Mouse (Mus musculus) left cerebral cortex, adult 18-20 months (tissue): ENCODE data around the gene Klhl40. TPM values are rescaled to one million over a fixed set of nuclear protein-coding genes. Genes with fewer than 3 reads are reported as not detected.

Experiments used
- DNase-seq, 2 experiments: peaks; one replicate each; pipeline ENCODE4 v3.0.0; 2021 to 2022; ENCODE audit warnings: low spot score in 2 of 2, mixed read lengths in 1 of 2
- total RNA-seq, 2 experiments: library from RNA; stranded (reverse); gene quantifications; 2 replicates each; pipeline ENCODE4 v1.2.3; 2021

Gene Klhl40
- total RNA-seq, 2 experiments from 2014 or later: 6.2 to 7.2 TPM

DNA sequence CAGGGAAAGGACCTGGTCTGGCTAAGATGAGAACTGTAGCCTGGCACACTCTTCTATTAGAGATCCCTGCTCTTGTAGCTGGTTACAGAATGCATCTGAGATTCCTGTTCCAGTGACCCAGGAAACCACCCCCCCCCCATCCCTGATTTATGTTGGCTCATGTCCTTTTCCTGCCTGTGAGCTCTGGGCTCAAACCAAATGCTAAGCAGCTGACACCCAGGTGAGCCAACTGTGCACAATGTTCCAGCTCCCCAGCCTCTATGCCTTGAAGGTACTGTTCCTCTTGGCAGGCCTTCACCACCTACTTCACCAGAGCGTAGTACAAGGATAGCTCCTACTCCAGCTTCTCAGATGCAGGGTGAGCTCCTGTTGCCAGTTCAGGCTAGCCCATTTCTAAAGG, 45.6 kb downstream of the Klhl40 start:
- DNase-seq: no peak

DNA sequence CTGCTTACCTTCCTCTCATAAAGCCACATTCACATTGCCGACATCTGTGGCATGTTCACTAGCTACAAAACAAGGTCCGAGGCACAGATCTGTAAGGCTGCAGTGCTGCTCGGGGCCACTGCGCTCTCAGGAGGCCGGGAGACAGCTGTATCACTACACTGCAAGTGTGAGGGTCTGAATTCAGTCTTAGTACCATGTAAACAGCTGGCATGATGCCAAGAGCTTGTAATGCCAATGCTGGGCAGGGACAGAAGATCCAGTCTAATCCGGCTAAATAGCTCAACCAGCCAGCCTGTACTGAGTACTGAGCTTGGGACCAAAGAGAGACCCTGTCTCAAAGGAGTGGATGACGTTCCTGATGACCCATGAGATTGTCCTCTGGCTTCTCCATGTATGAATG, 46.6 kb downstream of the Klhl40 start:
- no peak for DNase-seq

DNA sequence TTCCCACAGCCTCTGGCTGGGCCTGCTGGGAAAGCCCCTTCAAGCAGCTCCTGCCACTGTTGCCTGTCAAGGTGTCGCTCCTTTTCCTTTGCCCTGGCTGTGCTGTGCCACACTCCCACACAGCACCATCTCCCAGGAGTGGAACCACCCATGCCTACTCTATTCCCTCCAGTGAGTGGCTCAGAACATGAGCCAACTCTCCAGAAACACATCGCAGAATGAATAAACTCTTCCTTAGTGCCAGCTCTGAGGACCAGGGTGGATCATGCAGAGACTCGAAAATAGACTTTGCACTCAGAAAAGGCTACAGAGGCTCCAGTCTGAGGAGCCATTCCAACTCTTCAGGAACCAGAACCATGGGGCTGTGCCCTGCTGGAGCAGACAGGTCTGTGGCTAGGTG, 48.9 kb downstream of the Klhl40 start:
- DNase-seq: peak; percentile 48 to 58

DNA sequence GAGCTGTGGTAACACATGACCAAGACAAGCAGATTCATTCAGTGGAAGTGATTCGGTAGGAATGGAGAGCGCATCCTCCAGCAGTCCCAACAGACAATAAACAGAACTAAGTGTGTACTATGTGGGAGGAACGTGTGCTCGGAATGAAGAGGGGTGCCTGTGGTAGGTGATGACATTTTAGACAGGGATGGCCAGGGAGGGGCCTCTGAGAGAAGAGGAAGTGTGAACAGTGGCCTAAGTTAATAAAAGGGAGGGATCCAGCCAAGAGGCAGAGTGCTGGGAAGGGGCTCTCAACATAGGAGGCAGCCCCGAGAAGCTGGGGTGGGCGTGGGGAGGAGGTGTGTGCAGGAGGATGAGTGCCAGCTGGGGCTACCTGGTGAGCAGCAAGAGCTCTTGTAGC, 50.9 kb downstream of the Klhl40 start:
- DNase-seq: no peak

DNA sequence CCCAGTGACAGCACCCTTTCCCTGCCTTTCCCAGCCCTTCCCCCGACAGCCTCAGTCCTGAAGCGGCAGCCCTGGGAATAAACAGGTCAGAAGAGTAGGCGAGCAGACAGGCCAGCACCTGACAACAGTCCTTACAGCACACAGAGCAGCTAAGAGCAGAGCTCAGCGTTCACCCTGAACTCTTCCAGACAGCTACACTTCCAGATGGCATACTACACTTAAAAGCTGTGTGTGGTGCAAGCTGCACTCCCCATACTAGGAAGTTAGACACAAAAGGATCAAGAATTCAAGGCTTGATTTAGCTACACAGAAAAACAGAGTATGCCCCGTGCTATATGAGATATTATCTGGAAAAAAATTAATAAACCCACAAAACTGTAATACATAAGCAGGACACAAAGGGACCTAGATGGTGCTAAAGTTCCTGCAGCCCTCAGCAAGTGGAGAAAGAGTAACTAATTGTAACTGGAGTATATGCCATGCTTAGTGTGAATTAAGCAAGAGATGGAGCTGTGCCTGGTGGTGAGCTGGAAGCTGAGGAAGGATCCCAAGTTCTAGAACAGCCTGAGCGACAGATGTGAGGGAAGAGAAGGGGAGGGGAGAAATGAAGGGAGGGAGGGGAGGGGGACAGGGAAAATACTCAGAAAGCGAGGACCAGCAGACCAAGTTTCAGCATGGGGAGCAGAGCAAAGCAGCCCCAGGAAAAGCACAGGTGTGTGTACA, 52.0 kb downstream of the Klhl40 start:
- DNase-seq: no peak

DNA sequence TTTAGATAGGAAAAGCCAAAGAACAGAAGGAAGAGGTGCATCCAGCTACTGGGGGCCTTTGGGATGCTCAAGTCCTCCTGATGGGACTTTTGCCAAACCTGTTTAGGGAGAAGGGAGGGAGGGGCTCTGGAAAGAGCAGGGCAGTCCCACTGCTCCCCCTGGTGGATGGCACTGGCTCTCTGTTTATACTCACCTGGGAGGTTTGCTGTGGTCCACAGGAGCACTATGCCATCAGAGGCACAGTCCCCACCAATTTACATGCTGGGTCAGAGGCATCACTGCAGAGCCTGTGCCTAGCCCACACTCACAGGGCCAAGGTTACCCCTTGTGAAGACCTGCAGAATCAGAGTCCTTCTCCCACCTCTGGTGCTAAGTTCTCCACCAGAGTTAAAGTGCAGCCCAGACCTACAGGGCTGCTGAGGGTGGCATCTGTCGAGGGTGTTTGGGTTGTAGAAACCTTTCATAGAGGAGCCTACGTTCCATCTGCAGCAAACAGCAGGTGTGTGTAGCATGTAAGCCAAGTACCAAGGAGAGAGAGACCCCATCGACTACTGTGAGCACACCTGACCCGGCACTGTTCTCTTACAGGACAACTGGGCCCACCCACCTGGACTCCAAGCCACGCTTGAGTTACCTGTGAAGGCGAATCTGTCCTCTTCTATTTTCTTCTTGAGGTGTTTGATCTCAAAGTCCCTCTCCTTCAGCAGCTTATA, 53.0 kb downstream of the Klhl40 start:
- DNase-seq: peak; percentile 52 to 65

DNA sequence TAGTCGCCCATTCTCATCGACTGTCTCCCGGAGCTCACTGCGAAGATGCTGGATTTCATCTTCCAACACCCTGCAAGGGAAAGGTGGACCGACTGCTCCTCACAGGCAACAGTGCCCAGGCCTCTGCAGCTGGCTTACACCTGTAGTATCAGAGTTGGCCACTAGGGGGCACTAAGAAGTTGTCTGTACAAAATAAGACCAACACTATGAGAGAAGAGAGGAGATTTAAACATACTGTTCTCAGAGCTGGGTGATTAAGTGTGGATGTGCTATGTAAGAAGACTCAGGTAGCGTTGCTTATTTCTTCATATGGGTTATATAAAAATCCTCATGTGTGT, 53.5 kb downstream of the Klhl40 start:
- DNase-seq: peak; percentile 87 to 95

Other genes with a start within 250 kb of the Klhl40 start
- gene Lyzl4, start 135.5 kb upstream of the Klhl40 start, total RNA-seq: 1 to 10 TPM; 1.4 to 1.8 TPM
- gene Vipr1, start 134.9 kb upstream of the Klhl40 start, total RNA-seq: 10 to 100 TPM; 22.1 to 35.8 TPM
- gene Sec22c, start 72.1 kb upstream of the Klhl40 start, total RNA-seq: 10 to 100 TPM; 28.9 to 29.4 TPM
- 10 to 100 TPM; 73.2 to 83.3 TPM for gene Ss18l2, start 67.3 kb upstream of the Klhl40 start, total RNA-seq
- 100 to 1,000 TPM; 103 to 112 TPM for gene Nktr, start 58.4 kb upstream of the Klhl40 start, total RNA-seq
- gene Zfp651, start 18.3 kb upstream of the Klhl40 start, total RNA-seq: 100 to 1,000 TPM; 104 to 106 TPM
- gene Hhatl, start 14.9 kb downstream of the Klhl40 start, total RNA-seq: 10 to 100 TPM; 15.4 to 25.0 TPM
- 1 to 10 TPM; 5.1 to 6.1 TPM for gene Ccdc13, start 61.9 kb downstream of the Klhl40 start, total RNA-seq
- 100 to 1,000 TPM in 1 of 2 experiments, 10 to 100 TPM in 1; 96.5 to 107 TPM for gene Higd1a, start 80.8 kb downstream of the Klhl40 start, total RNA-seq
- 1 to 10 TPM; 5.9 to 9.5 TPM for gene Ackr2, start 120.7 kb downstream of the Klhl40 start, total RNA-seq
- gene Cyp8b1, start 138.7 kb downstream of the Klhl40 start, total RNA-seq: not detected
- gene Fam198a, start 173.4 kb downstream of the Klhl40 start, total RNA-seq: 1 to 10 TPM; 5.4 to 7.5 TPM
- 10 to 100 TPM; 43.2 to 43.4 TPM for gene Pomgnt2, start 219.5 kb downstream of the Klhl40 start, total RNA-seq